Mouse (Mus musculus) stomach, postnatal 0 days (tissue): Measurements from ENCODE around the gene Mars. TPM values are rescaled to one million over a fixed set of nuclear protein-coding genes. Genes with fewer than 3 reads are reported as not detected.

Experiments
- ATAC-seq: fragments of 200-750 bp; cut with Nextera tagmentation; 2 replicates; pipeline ENCODE4 v1.8.0; 2017; ENCODE audit not compliant: low FRiP score, low TSS enrichment
- DNase-seq: peaks from one replicate; pipeline ENCODE4 v3.0.0-alpha.2; 2016; ENCODE audit warnings: low spot score
- H3K27ac ChIP-seq: fragments of 300-500 bp; sonication (generic); replicated peaks from 2 replicates; pipeline ENCODE4 v1.5.1; 2014; ENCODE audit warnings: mild to moderate bottlenecking, control low read depth
- H3K27me3 ChIP-seq: fragments of 300-500 bp; sonication (generic); 2 replicates; pipeline ENCODE4 v1.6.1; 2014; ENCODE audit warnings: low read length; ENCODE audit not compliant: control insufficient read depth, insufficient read depth
- H3K36me3 ChIP-seq: fragments of 300-500 bp; sonication (generic); 2 replicates; pipeline ENCODE4 v1.6.1; 2014; ENCODE audit warnings: low read length, mixed read lengths; ENCODE audit not compliant: control insufficient read depth, insufficient read depth
- H3K4me1 ChIP-seq: fragments of 300-500 bp; sonication (generic); replicated peaks from 2 replicates; pipeline ENCODE4 v1.6.1; 2014; ENCODE audit warnings: antibody characterized with exemption; ENCODE audit not compliant: control insufficient read depth, insufficient read depth
- H3K4me2 ChIP-seq: fragments of 300-500 bp; sonication (generic); replicated peaks from 2 replicates; pipeline ENCODE4 v1.6.1; 2014; ENCODE audit warnings: low read depth, mild to moderate bottlenecking, control low read depth, moderate library complexity
- H3K4me3 ChIP-seq: fragments of 300-500 bp; sonication (generic); 2 replicates; pipeline ENCODE4 v1.5.1; 2014; ENCODE audit warnings: low read depth, low read length, control low read depth
- H3K9ac ChIP-seq: fragments of 300-500 bp; sonication (generic); 2 replicates; pipeline ENCODE4 v1.6.1; 2014; ENCODE audit warnings: mild to moderate bottlenecking, low read length, control low read depth, mixed read lengths
- H3K9me3 ChIP-seq: fragments of 300-500 bp; sonication (generic); 2 replicates; pipeline ENCODE4 v1.6.1; 2016; ENCODE audit warnings: low read length; ENCODE audit not compliant: control insufficient read depth
- CTCF ChIP-seq: IDR thresholded peaks from 2 replicates; pipeline ENCODE4 v1.5.1; 2016; ENCODE audit warnings: antibody characterized with exemption, low read depth, mild to moderate bottlenecking, moderate library complexity
- EP300 ChIP-seq: optimal IDR thresholded peaks from 2 replicates; pipeline ENCODE3; 2016; ENCODE audit warnings: antibody characterized with exemption
- WGBS: fragments of 180-500 bp; shearing (Covaris S2); extraction: QIAGEN DNeasy Blood & Tissue Kit; methylation state at CpG from one replicate; pipeline ENCODE4 v1.1.7; 2014; 5-methylcytosine and 5-hydroxymethylcytosine counted together
- polyA plus RNA-seq: library from polyadenylated mRNA; unstranded; fragments of >200 nt; fragmentation: Nextera tagmentation; extraction: Ambion mirVana; gene quantifications from 2 replicates; pipeline ENCODE4 v1.2.1, GENCODE M21; 2015

Mars gene
- polyA plus RNA-seq, 1 experiment from 2014 or later: 70.4 TPM

- Histone ChIP-seq H3K9me3 (no peaks in the 10 kb centered on the region), H3K4me2 (peak overlapping the region; percentile 86), H3K4me3 (peak overlapping the region; percentile 50), H3K36me3 (no peaks in the 10 kb centered on the region), H3K27ac (peak overlapping the region; percentile 89), H3K9ac (peak overlapping the region; percentile 62), H3K27me3 (no peaks in the 10 kb centered on the region; the same call in 1 of the 2 replicates), H3K4me1 (no peaks in the 10 kb centered on the region; the same call in 1 of the 2 replicates)
- ATAC-seq (peak; percentile 50; the same call in 1 of the 2 replicates), DNase-seq (peak; percentile 76)
- under 1% methylated on average over 41 of the region's 42 CpGs for WGBS
- no peak for TF ChIP-seq CTCF
- TF ChIP-seq EP300: no peak
Measured at GRCm38 (mm10) chr10:127339683-127340576, 28.3 kb upstream of the Mars start.

- DNase-seq (peak; percentile 86), ATAC-seq (peak; percentile 85)
- Histone ChIP-seq H3K27ac (peak overlapping the region; percentile 89), H3K9me3 (no peaks in the 10 kb centered on the region), H3K4me2 (peak overlapping the region; percentile 86), H3K36me3 (no peaks in the 10 kb centered on the region), H3K4me1 (no peaks in the 10 kb centered on the region; the same call in 1 of the 2 replicates), H3K9ac (peak overlapping the region; percentile 62), H3K4me3 (peak overlapping the region; percentile 50), H3K27me3 (no peaks in the 10 kb centered on the region; the same call in 1 of the 2 replicates)
- WGBS: under 1% methylated on average over 31 of the region's 31 CpGs
- peak; percentile 96 for TF ChIP-seq CTCF
- no peak for TF ChIP-seq EP300
Measured at GRCm38 (mm10) chr10:127338930-127339682, 27.5 kb upstream of the Mars start.

GRCm38 (mm10) chr10:127337536-127338099, 26.0 kb upstream of the Mars start:
- no peak overlapping the region for H3K9ac ChIP-seq
- H3K27ac ChIP-seq: no peak overlapping the region
- no peaks in the 10 kb centered on the region for H3K9me3 ChIP-seq
- no peaks in the 10 kb centered on the region for H3K36me3 ChIP-seq
- 72% methylated on average over 6 of the region's 6 CpGs for WGBS
- no peak for TF ChIP-seq CTCF
- TF ChIP-seq EP300: no peak
- DNase-seq: no peak
- H3K4me3 ChIP-seq: no peak overlapping the region
- no peaks in the 10 kb centered on the region; the same call in 1 of the 2 replicates for H3K4me1 ChIP-seq
- no peaks in the 10 kb centered on the region; the same call in 1 of the 2 replicates for H3K27me3 ChIP-seq
- H3K4me2 ChIP-seq: no peak overlapping the region
- ATAC-seq: no peak

- TF ChIP-seq CTCF (0 out of 2 replicates have a peak, but pooled peaks have one; percentile 1), EP300 (no peak)
Measured at GRCm38 (mm10) chr10:127336952-127337351, 25.4 kb upstream of the Mars start.

GRCm38 (mm10) chr10:127335271-127335670, 23.7 kb upstream of the Mars start:
- WGBS: 68% methylated on average over 1 of the region's 1 CpGs
- no peak overlapping the region for H3K27ac ChIP-seq
- H3K9ac ChIP-seq: no peak overlapping the region
- ATAC-seq (no peak), DNase-seq (no peak)
- H3K36me3 ChIP-seq: no peaks in the 10 kb centered on the region
- H3K4me3 ChIP-seq: no peak overlapping the region
- TF ChIP-seq EP300 (no peak), CTCF (no peak)
- H3K9me3 ChIP-seq: no peaks in the 10 kb centered on the region
- H3K4me1 ChIP-seq: no peaks in the 10 kb centered on the region
- H3K27me3 ChIP-seq: no peaks in the 10 kb centered on the region
- no peak overlapping the region for H3K4me2 ChIP-seq

More at GRCm38 (mm10) chr10:127336952-127337351, 25.4 kb upstream of the Mars start:
- Histone ChIP-seq H3K36me3 (no peaks in the 10 kb centered on the region), H3K4me1 (no peaks in the 10 kb centered on the region; the same call in 1 of the 2 replicates), H3K27ac (no peak overlapping the region), H3K9ac (no peak overlapping the region), H3K9me3 (no peaks in the 10 kb centered on the region), H3K4me2 (no peak overlapping the region), H3K4me3 (no peak overlapping the region), H3K27me3 (no peaks in the 10 kb centered on the region; the same call in 1 of the 2 replicates)
- no peak for ATAC-seq
- WGBS: 44% methylated on average over 5 of the region's 5 CpGs
- DNase-seq: no peak
